Mouse (Mus musculus) midbrain, embryonic 11.5 days (tissue): Measurements from ENCODE around the gene Atg4c. TPM values are rescaled to one million over a fixed set of nuclear protein-coding genes. Genes with fewer than 3 reads are reported as not detected.
A peak's percentile ranks its signal among the peaks of the same experiment; 100 is the strongest.

ENCODE experiments used
- ATAC-seq: fragments of 200-750 bp; cut with Nextera tagmentation; 2 replicates; pipeline ENCODE4 v1.8.0; 2017; ENCODE audit warnings: moderate TSS enrichment, moderate library complexity; ENCODE audit not compliant: low FRiP score
- DNase-seq: peaks from one replicate; pipeline ENCODE4 v3.0.0; 2015; ENCODE audit warnings: low spot score; ENCODE audit errors: missing footprints
- H3K27ac ChIP-seq: fragments of 300-500 bp; sonication (generic); 2 replicates; pipeline ENCODE4 v1.5.1; 2014; ENCODE audit warnings: low read depth, low read length
- H3K27me3 ChIP-seq: fragments of 300-500 bp; sonication (generic); 2 replicates; pipeline ENCODE4 v1.6.1; 2014; ENCODE audit warnings: mild to moderate bottlenecking, low read length, moderate library complexity, mixed read lengths; ENCODE audit not compliant: control insufficient read depth, insufficient read depth
- H3K36me3 ChIP-seq: fragments of 300-500 bp; sonication (generic); 2 replicates; pipeline ENCODE4 v1.6.1; 2014; ENCODE audit warnings: mild to moderate bottlenecking, low read length, moderate library complexity, mixed read lengths; ENCODE audit not compliant: control insufficient read depth, insufficient read depth
- H3K4me1 ChIP-seq: fragments of 300-500 bp; sonication (generic); 2 replicates; pipeline ENCODE4 v1.6.1; 2014; ENCODE audit warnings: low read length; ENCODE audit not compliant: control insufficient read depth, insufficient read depth
- H3K4me2 ChIP-seq: fragments of 300-500 bp; sonication (generic); 2 replicates; pipeline ENCODE4 v1.6.1; 2014; ENCODE audit warnings: mild to moderate bottlenecking, moderate library complexity
- H3K4me3 ChIP-seq: fragments of 300-500 bp; sonication (generic); 2 replicates; pipeline ENCODE4 v1.5.1; 2014; ENCODE audit warnings: low read depth, low read length
- H3K9ac ChIP-seq: fragments of 300-500 bp; sonication (generic); 2 replicates; pipeline ENCODE4 v1.6.1; 2014; ENCODE audit warnings: low read length
- H3K9me3 ChIP-seq: fragments of 300-500 bp; sonication (generic); 2 replicates; pipeline ENCODE4 v1.6.1; 2016; ENCODE audit warnings: low read length; ENCODE audit not compliant: control insufficient read depth
- WGBS: fragments of 180-500 bp; shearing (Covaris S2); extraction: QIAGEN DNeasy Blood & Tissue Kit; methylation state at CpG from one replicate; pipeline ENCODE4 v1.1.7; 2014; 5-methylcytosine and 5-hydroxymethylcytosine counted together
- polyA plus RNA-seq: library from polyadenylated mRNA; unstranded; fragments of >200 nt; fragmentation: Nextera tagmentation; extraction: Ambion mirVana; gene quantifications from 2 replicates; pipeline ENCODE4 v1.2.1, GENCODE M21; 2014

The Atg4c gene
- polyA plus RNA-seq, 1 experiment from 2014 or later = 13.7 TPM

- H3K4me3 ChIP-seq = no peak overlapping the region
- no peak overlapping the region for H3K27ac ChIP-seq
- H3K9me3 ChIP-seq = no peaks in the 10 kb centered on the region
- H3K4me2 ChIP-seq = no peak overlapping the region
- H3K36me3 ChIP-seq = no peaks in the 10 kb centered on the region
- DNase-seq (no peak), ATAC-seq (no peak)
- H3K27me3 ChIP-seq = peaks cover 13% of the 10 kb centered on the region
- no peak overlapping the region for H3K9ac ChIP-seq
- H3K4me1 ChIP-seq = peaks cover 22% of the 10 kb centered on the region
- 49% methylated on average over 9 of the region's 9 CpGs for WGBS
Observed at GRCm38 (mm10) chr4:99163001-99163400, 30.7 kb upstream of the Atg4c start.

DNA sequence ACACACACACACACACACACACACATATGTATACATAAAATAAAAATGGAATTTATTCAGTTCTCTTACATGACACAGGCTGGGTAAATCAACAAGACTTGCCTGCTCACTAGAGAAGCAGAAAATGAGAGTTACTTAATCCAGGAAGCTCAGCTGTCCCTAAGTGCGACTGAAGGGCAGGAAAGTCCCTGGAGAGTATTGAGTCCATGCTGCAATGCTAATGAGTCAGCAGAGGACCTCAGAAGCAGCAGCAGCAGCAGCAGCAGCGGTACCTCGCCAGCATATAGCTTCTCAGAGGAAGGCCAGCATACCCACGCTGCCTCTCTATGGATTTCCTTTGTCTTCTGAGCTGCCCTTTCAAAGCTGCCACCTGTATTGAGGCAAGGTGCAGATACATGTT, 30.2 kb upstream of the Atg4c start:
- no peak overlapping the region for H3K4me3 ChIP-seq
- no peaks in the 10 kb centered on the region for H3K36me3 ChIP-seq
- no peak overlapping the region for H3K27ac ChIP-seq
- H3K9ac ChIP-seq = no peak overlapping the region
- peaks cover 22% of the 10 kb centered on the region for H3K4me1 ChIP-seq
- peaks cover 13% of the 10 kb centered on the region for H3K27me3 ChIP-seq
- ATAC-seq (peak; percentile 69), DNase-seq (no peak)
- no peak overlapping the region for H3K4me2 ChIP-seq
- no peaks in the 10 kb centered on the region for H3K9me3 ChIP-seq
- 5% methylated on average over 4 of the region's 4 CpGs for WGBS

GRCm38 (mm10) chr4:99168869-99169268, 24.9 kb upstream of the Atg4c start:
- DNase-seq = no peak
- no peak for ATAC-seq

DNA sequence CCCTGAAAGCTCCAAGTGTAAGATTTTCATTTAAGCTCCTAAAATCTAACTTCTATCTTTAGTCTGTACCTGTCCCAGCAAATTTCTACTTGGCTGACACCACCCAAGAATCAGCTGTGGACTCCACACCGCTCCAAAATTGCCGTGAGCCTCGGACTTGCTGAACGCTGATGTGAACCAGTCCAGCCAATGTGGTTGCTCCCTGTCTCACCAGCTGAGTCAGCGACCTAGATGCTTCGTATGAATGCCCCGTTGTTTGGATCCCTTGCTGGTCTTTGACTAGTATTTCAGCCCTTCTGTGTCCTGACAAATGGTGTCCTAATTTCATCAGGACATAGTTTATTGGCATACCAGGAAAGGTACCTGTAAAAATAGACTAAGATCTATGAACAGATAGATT, 19.5 kb upstream of the Atg4c start:
- no peak overlapping the region for H3K9ac ChIP-seq
- no peaks in the 10 kb centered on the region for H3K27me3 ChIP-seq
- 88% methylated on average over 7 of the region's 7 CpGs for WGBS
- H3K4me2 ChIP-seq = no peak overlapping the region
- H3K4me3 ChIP-seq = no peak overlapping the region
- no peak overlapping the region for H3K27ac ChIP-seq
- ATAC-seq (no peak), DNase-seq (no peak)
- H3K36me3 ChIP-seq = no peaks in the 10 kb centered on the region
- no peaks in the 10 kb centered on the region for H3K9me3 ChIP-seq
- H3K4me1 ChIP-seq = no peaks in the 10 kb centered on the region

More at GRCm38 (mm10) chr4:99168869-99169268, 24.9 kb upstream of the Atg4c start:
- 94% methylated on average over 5 of the region's 5 CpGs for WGBS
- no peaks in the 10 kb centered on the region for H3K4me1 ChIP-seq
- H3K9me3 ChIP-seq = no peaks in the 10 kb centered on the region
- no peak overlapping the region for H3K4me2 ChIP-seq
- no peak overlapping the region for H3K9ac ChIP-seq
- H3K4me3 ChIP-seq = no peak overlapping the region
- no peaks in the 10 kb centered on the region for H3K36me3 ChIP-seq
- no peak overlapping the region for H3K27ac ChIP-seq
- no peaks in the 10 kb centered on the region for H3K27me3 ChIP-seq

DNA sequence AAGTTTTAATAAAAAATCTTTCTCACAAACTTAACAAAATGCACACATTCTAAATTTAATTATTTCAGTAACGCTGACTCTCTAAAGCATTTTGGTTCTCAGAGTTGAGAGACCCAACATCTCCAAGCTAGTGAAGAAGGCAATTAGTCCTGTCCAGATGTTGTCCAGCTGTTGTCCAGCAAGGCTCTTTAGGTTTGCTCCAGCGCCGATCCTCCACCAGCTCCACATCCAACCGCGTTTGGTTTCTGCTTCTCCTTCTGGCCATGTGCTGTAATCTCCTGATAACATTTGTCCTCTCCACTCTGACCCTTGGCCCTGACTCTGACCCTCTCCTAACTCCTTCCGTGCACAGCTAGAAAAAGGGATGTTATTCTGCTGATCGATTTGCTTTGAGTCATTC, 16.9 kb upstream of the Atg4c start:
- no peak for DNase-seq
- Histone ChIP-seq H3K27ac (no peak overlapping the region), H3K9me3 (no peaks in the 10 kb centered on the region), H3K4me2 (no peak overlapping the region), H3K9ac (no peak overlapping the region), H3K4me1 (no peaks in the 10 kb centered on the region), H3K36me3 (no peaks in the 10 kb centered on the region), H3K27me3 (no peaks in the 10 kb centered on the region), H3K4me3 (no peak overlapping the region)
- no peak for ATAC-seq
- 78% methylated on average over 7 of the region's 7 CpGs for WGBS

DNA sequence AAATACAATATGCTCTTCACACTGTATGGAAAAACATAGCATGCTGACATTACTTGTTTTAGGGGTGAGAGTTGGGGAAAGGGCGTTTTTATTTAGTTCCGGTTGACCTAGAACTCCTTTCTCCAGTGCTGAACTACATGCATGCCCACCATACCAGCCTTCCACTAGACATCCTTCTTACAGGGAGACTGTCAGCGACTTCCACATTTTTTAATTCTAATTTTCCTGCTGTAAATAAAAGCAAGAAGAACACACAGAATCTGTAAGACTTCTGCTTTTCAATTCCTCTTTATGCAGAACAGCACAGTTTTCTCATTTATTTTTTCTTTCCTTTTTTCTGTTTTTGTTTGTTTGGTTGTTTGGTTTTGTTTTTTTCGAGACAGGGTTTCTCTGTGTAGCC, 16.5 kb upstream of the Atg4c start:
- WGBS = 89% methylated on average over 4 of the region's 4 CpGs
- ATAC-seq (no peak), DNase-seq (no peak)
- Histone ChIP-seq H3K9me3 (no peaks in the 10 kb centered on the region), H3K36me3 (no peaks in the 10 kb centered on the region), H3K27ac (no peak overlapping the region), H3K27me3 (no peaks in the 10 kb centered on the region), H3K4me2 (no peak overlapping the region), H3K9ac (no peak overlapping the region), H3K4me3 (no peak overlapping the region), H3K4me1 (no peaks in the 10 kb centered on the region)

DNA sequence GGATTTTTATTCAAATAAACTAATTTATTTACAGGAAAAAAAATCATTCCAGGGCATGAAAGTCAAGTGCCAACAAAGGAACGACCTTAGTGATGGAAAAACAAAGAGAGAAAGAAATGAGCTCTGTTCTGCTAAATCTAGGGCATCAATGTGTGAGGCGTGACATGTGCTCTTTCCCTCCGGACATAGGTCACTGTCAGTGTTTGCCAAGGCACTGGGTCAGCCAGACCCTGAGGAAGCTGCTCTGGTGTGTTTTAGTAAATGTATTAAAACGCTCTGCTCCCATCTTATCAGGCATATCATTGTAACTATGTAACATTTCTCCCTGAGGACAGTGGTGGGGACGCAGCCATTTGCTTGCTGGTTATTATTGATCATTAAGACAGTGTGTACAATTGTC, 14.9 kb upstream of the Atg4c start:
- no peaks in the 10 kb centered on the region for H3K4me1 ChIP-seq
- no peaks in the 10 kb centered on the region for H3K9me3 ChIP-seq
- peak; percentile 86 for DNase-seq
- H3K27ac ChIP-seq = no peak overlapping the region
- H3K27me3 ChIP-seq = no peaks in the 10 kb centered on the region
- no peak overlapping the region for H3K9ac ChIP-seq
- H3K4me3 ChIP-seq = no peak overlapping the region
- no peaks in the 10 kb centered on the region for H3K36me3 ChIP-seq
- ATAC-seq = no peak
- 79% methylated on average over 5 of the region's 5 CpGs for WGBS
- no peak overlapping the region for H3K4me2 ChIP-seq

GRCm38 (mm10) chr4:99179446-99180120, 14.2 kb upstream of the Atg4c start:
- Histone ChIP-seq H3K36me3 (no peaks in the 10 kb centered on the region), H3K4me1 (no peaks in the 10 kb centered on the region), H3K27me3 (no peaks in the 10 kb centered on the region), H3K4me2 (no peak overlapping the region), H3K9ac (no peak overlapping the region), H3K9me3 (no peaks in the 10 kb centered on the region), H3K4me3 (no peak overlapping the region), H3K27ac (no peak overlapping the region)
- WGBS = 74% methylated on average over 21 of the region's 21 CpGs
- ATAC-seq (0 out of 2 replicates have a peak, but pooled peaks have one; percentile 9), DNase-seq (no peak)

DNA sequence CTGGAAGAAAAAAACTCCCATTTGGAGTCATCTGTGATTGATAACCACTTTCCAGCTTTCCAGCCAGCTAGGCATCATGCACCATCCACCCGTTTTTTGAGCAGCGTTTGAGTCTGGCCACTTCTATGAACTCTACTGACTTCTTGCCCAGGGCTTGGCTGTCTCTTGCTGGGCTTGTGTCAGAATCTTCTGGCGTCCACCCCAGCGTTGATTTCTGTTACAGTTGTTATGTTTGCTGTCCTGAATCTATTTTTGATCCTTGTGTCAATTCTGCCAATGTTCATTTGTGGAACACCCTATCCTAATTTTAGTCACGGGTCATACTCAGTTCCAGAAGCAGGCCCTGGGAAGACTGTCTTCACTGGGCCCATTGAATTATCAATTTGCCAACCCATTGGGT, 12.8 kb upstream of the Atg4c start:
- WGBS = 82% methylated on average over 5 of the region's 5 CpGs
- Histone ChIP-seq H3K36me3 (no peaks in the 10 kb centered on the region), H3K9ac (no peak overlapping the region), H3K27ac (no peak overlapping the region), H3K4me2 (no peak overlapping the region), H3K4me3 (no peak overlapping the region), H3K4me1 (no peaks in the 10 kb centered on the region), H3K9me3 (no peaks in the 10 kb centered on the region), H3K27me3 (no peaks in the 10 kb centered on the region)
- ATAC-seq (no peak), DNase-seq (no peak)
